Mouse (Mus musculus): ENCODE data around the gene Spns1.

DNA sequence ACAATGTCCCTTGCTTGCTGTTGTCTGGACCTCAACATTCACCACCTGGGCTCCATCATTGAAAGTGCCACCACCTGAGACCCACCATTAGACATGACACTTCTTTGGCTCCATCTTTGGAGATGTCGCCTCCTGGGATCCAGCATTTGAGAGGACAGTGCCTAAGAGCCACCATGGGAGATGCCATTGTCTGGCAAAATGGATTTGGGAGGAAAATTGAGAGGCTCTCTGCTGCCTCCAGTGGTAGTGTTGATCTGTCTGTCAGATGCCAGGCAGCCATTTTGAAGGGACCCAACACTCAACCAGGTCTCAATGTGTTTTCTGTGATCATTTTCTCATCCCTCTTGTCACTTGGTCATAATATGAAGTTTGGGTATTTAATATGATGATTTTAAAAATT, 41.7 kb downstream of the Spns1 start:
- peak; percentile 54 for TF ChIP-seq CTCF (IDR thresholded peaks at IDR 0.05)
- TF ChIP-seq EP300 (IDR thresholded peaks at IDR 0.05), result no peak

Measured in lung, postnatal 0 days (tissue).